Mouse (Mus musculus): ENCODE results near the gene Spred3.
A peak's percentile ranks its signal among the peaks of the same experiment; 100 is the strongest.

GRCm38 (mm10) chr7:29178106-29178505, 7.9 kb upstream of the Spred3 start:
- TF ChIP-seq EP300 (IDR thresholded peaks at IDR 0.05; ENCODE audit: low read length) (no peak), POLR2A (IDR thresholded peaks at IDR 0.05; ENCODE audit: low read depth, low read length) (no peak), CTCF (conservative IDR thresholded peaks at IDR 0.05 in 1 of 2, IDR thresholded peaks at IDR 0.05 in 1 of 2; ENCODE audit: low read depth in 2 of 2, low read length in 2 of 2) (peak in 1 of 2 experiments; percentile 31; a peak in 2 of 4 replicates)
